Mouse (Mus musculus) neural tube, embryonic 13.5 days (tissue): ENCODE measurements around the gene RPS10-NUDT3. TPM values are rescaled to one million over a fixed set of nuclear protein-coding genes. Genes with fewer than 3 reads are reported as not detected.

Experiments
- ATAC-seq: fragments of 200-750 bp; cut with Nextera tagmentation; 2 replicates; pipeline ENCODE4 v1.8.0; 2017; ENCODE audit warnings: low read depth, mild to moderate bottlenecking, moderate TSS enrichment, moderate library complexity
- H3K27ac ChIP-seq: fragments of 300-500 bp; sonication (generic); replicated peaks from 2 replicates; pipeline ENCODE4 v1.5.1; 2015; ENCODE audit warnings: moderate library complexity, mild to moderate bottlenecking, inconsistent platforms
- H3K27me3 ChIP-seq: fragments of 300-500 bp; sonication (generic); 2 replicates; pipeline ENCODE4 v1.6.1; 2015; ENCODE audit warnings: mild to moderate bottlenecking, inconsistent platforms
- H3K36me3 ChIP-seq: fragments of 300-500 bp; sonication (generic); 2 replicates; pipeline ENCODE4 v1.6.1; 2015; ENCODE audit warnings: mild to moderate bottlenecking, inconsistent platforms
- H3K4me1 ChIP-seq: fragments of 300-500 bp; sonication (generic); replicated peaks from 2 replicates; pipeline ENCODE4 v1.6.1; 2015; ENCODE audit warnings: inconsistent platforms
- H3K4me2 ChIP-seq: fragments of 300-500 bp; sonication (generic); 2 replicates; pipeline ENCODE4 v1.6.1; 2015; ENCODE audit warnings: inconsistent platforms, mild to moderate bottlenecking, moderate library complexity
- H3K4me3 ChIP-seq: fragments of 300-500 bp; sonication (generic); 2 replicates; pipeline ENCODE4 v1.5.1; 2015; ENCODE audit warnings: mild to moderate bottlenecking, inconsistent platforms
- H3K9ac ChIP-seq: fragments of 300-500 bp; sonication (generic); 2 replicates; pipeline ENCODE4 v1.6.1; 2015; ENCODE audit warnings: moderate library complexity, mild to moderate bottlenecking, inconsistent platforms
- H3K9me3 ChIP-seq: fragments of 300-500 bp; sonication (generic); 2 replicates; pipeline ENCODE4 v1.6.1; 2016; ENCODE audit warnings: inconsistent platforms
- WGBS: fragments of 180-500 bp; shearing (Covaris S2); methylation state at CpG from one replicate; pipeline ENCODE4 v1.1.7; 2015; 5-methylcytosine and 5-hydroxymethylcytosine counted together
- polyA plus RNA-seq: library from polyadenylated mRNA; unstranded; fragments of >200 nt; fragmentation: Nextera tagmentation; extraction: Ambion mirVana; gene quantifications from 2 replicates; pipeline ENCODE4 v1.2.1, GENCODE M21; 2015

RPS10-NUDT3 gene
- polyA plus RNA-seq, 1 experiment from 2014 or later, result not detected

GRCm38 (mm10) chr17:27622611-27623359 is 12.2 kb downstream of the RPS10-NUDT3 start:
- Histone ChIP-seq H3K9me3 (no peaks in the 10 kb centered on the region), H3K27me3 (no peaks in the 10 kb centered on the region), H3K27ac (peak overlapping the region; percentile 99), H3K9ac (peak overlapping the region; percentile 99), H3K36me3 (peaks cover 11% of the 10 kb centered on the region), H3K4me2 (peak overlapping the region; percentile 86), H3K4me3 (peak overlapping the region; percentile 89), H3K4me1 (peaks cover 45% of the 10 kb centered on the region)
- WGBS, result under 1% methylated on average over 74 of the region's 80 CpGs
- ATAC-seq, result peak; percentile 58

DNA sequence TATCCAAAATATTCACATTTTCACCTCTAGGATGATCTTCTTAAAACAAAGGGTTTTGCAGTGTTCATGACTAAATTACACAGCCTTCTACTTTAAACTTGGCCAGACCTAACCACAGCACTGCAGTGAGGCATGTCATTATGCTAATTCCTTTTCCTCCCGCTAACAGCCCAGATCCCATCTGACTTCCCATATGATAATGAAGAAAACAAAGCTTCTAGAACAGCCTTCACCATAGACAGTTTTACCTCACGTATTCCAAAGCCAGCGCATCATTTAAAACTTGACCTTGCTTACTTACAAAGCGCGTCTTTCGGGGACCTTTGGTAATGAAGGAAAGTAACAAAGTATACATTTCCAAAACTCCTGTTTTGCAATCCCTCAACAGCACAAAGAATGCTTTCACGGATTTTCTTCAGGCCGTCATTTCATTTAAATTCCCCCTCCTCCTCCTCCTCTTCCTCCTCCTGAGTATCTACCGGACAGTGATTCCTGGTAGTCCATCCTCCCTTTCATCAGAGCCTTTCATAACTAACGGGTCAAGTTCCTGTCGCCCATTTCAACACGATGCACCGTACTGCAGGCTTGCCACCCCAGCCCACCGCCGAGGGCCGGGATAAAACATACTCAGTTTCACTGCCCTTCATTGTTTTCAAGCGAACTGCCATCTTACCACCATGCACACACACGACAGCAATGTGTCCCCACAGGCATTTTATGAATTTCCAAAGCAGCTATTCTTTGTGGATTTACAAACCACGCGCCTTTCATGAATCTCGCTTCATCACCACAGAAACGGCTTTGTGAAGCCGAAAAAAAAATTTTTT is 13.1 kb downstream of the RPS10-NUDT3 start:
- Histone ChIP-seq H3K36me3 (peaks cover 20% of the 10 kb centered on the region), H3K27me3 (no peaks in the 10 kb centered on the region), H3K4me3 (peak overlapping the region; percentile 89), H3K9ac (peak overlapping the region; percentile 99), H3K4me1 (peaks cover 45% of the 10 kb centered on the region), H3K4me2 (peak overlapping the region; percentile 86), H3K9me3 (no peaks in the 10 kb centered on the region), H3K27ac (peak overlapping the region; percentile 99)
- ATAC-seq, result no peak
- WGBS, result 2% methylated on average over 23 of the region's 23 CpGs

DNA sequence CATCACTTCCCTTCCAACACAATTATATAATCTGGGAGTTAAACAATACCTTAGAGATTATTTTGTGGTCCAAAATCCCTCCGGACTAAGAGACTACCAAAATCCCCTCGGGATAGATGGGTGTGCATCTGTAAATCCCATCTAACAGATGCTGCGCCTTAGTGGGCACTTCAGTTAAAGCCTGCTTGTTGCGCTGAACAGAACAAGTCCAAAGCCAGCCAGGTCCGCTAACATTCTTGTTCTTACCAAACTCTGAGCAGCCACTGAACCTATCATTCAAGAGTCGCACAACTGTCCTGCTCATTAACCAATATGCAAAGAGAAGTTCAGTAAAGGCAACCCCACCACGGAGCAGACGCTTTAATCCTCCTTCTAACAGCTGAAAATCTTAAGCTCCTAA is 13.9 kb downstream of the RPS10-NUDT3 start:
- ATAC-seq, result no peak
- peaks cover 45% of the 10 kb centered on the region for H3K4me1 ChIP-seq
- H3K36me3 ChIP-seq, result peaks cover 28% of the 10 kb centered on the region
- 39% methylated on average over 8 of the region's 8 CpGs for WGBS
- H3K4me2 ChIP-seq, result peak overlapping the region; percentile 86
- H3K4me3 ChIP-seq, result peak overlapping the region; percentile 89
- H3K27ac ChIP-seq, result peak overlapping the region; percentile 52
- peak overlapping the region; percentile 99 for H3K9ac ChIP-seq
- no peaks in the 10 kb centered on the region for H3K9me3 ChIP-seq
- H3K27me3 ChIP-seq, result no peaks in the 10 kb centered on the region

DNA sequence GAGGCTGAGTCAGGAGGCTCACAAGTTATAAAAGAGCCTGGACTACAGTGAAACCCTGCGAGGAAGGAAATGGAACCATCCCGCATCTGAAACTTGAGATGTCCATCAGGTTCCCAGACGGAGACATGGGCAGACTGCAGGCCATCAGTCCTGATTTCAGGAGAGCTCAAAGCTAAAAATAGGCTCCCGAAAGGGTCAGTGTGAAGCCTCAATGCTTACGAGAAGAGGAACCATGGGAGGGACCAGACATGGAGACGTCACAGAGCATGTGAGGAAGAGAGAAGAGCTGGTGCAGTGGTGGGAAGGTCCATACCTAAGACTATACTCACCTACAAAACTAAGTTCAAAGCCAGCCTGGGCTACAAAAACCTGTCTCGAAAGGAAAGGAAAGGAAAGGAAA is 19.6 kb downstream of the RPS10-NUDT3 start:
- no peak overlapping the region for H3K4me2 ChIP-seq
- no peak overlapping the region for H3K27ac ChIP-seq
- no peaks in the 10 kb centered on the region for H3K27me3 ChIP-seq
- H3K9me3 ChIP-seq, result no peaks in the 10 kb centered on the region
- no peak overlapping the region for H3K9ac ChIP-seq
- peaks cover 32% of the 10 kb centered on the region for H3K36me3 ChIP-seq
- ATAC-seq, result no peak
- WGBS, result 82% methylated on average over 7 of the region's 7 CpGs
- peaks cover 70% of the 10 kb centered on the region for H3K4me1 ChIP-seq
- H3K4me3 ChIP-seq, result no peak overlapping the region

DNA sequence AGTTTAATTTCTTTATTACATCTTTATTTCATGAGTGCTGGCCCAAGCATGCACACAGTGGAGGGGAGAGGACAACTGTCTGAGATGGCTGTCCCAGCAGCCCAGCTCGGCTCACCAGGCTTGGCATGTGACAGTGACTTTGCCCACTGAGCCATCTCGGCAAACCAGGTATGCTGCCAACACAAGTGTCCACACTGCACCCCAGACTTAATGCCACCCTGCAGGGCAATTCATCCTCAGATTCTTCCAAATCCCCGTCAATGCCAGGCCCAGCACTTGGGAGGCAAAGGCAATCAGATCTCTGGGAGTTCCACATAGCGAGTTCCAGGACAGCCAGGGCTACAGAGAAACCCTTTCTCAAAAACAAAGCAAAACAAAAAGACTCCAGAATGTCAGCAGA is 22.0 kb downstream of the RPS10-NUDT3 start:
- Histone ChIP-seq H3K9ac (no peak overlapping the region), H3K4me1 (peaks cover 61% of the 10 kb centered on the region)
- 77% methylated on average over 4 of the region's 4 CpGs for WGBS

GRCm38 (mm10) chr17:27611994-27612393 is 23.0 kb downstream of the RPS10-NUDT3 start:
- ATAC-seq, result no peak
- no peaks in the 10 kb centered on the region for H3K27me3 ChIP-seq
- H3K27ac ChIP-seq, result 0 out of 2 replicates have a peak overlapping the region, but pooled peaks have one; percentile 46
- H3K9me3 ChIP-seq, result no peaks in the 10 kb centered on the region
- H3K4me2 ChIP-seq, result no peak overlapping the region
- 81% methylated on average over 5 of the region's 5 CpGs for WGBS
- H3K36me3 ChIP-seq, result peaks cover 21% of the 10 kb centered on the region
- peaks cover 61% of the 10 kb centered on the region for H3K4me1 ChIP-seq
- no peak overlapping the region for H3K9ac ChIP-seq
- H3K4me3 ChIP-seq, result no peak overlapping the region

More for the DNA sequence above, 22.0 kb downstream of the RPS10-NUDT3 start:
- H3K27ac ChIP-seq, result no peak overlapping the region
- no peak overlapping the region for H3K4me3 ChIP-seq
- H3K4me2 ChIP-seq, result no peak overlapping the region
- H3K9me3 ChIP-seq, result no peaks in the 10 kb centered on the region
- no peaks in the 10 kb centered on the region for H3K27me3 ChIP-seq
- no peak for ATAC-seq
- peaks cover 27% of the 10 kb centered on the region for H3K36me3 ChIP-seq

DNA sequence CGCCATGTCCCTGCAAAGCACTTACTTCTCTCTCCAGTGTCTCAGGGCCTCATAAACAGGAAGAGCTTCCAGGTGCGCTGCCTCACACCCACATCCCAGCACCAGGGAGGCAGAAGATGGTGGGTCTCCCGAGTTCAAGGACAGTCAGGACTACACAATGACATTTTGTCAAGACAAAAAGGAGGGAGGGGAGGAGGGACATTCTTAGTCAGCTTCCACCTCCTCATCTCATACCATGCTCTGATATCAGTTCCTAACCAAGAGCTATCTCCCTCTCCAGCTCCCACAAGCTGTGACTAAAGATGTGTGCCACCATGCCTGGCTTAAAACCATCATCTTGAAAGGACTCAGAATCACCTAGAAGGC is 23.5 kb downstream of the RPS10-NUDT3 start:
- ATAC-seq, result no peak
- H3K4me2 ChIP-seq, result no peak overlapping the region
- H3K9ac ChIP-seq, result no peak overlapping the region
- H3K4me1 ChIP-seq, result peaks cover 66% of the 10 kb centered on the region
- H3K27ac ChIP-seq, result peak overlapping the region; percentile 46; the same call in 1 of the 2 replicates
- H3K27me3 ChIP-seq, result no peaks in the 10 kb centered on the region
- H3K36me3 ChIP-seq, result peaks cover 16% of the 10 kb centered on the region
- no peaks in the 10 kb centered on the region for H3K9me3 ChIP-seq
- no peak overlapping the region for H3K4me3 ChIP-seq
- WGBS, result 70% methylated on average over 3 of the region's 3 CpGs

DNA sequence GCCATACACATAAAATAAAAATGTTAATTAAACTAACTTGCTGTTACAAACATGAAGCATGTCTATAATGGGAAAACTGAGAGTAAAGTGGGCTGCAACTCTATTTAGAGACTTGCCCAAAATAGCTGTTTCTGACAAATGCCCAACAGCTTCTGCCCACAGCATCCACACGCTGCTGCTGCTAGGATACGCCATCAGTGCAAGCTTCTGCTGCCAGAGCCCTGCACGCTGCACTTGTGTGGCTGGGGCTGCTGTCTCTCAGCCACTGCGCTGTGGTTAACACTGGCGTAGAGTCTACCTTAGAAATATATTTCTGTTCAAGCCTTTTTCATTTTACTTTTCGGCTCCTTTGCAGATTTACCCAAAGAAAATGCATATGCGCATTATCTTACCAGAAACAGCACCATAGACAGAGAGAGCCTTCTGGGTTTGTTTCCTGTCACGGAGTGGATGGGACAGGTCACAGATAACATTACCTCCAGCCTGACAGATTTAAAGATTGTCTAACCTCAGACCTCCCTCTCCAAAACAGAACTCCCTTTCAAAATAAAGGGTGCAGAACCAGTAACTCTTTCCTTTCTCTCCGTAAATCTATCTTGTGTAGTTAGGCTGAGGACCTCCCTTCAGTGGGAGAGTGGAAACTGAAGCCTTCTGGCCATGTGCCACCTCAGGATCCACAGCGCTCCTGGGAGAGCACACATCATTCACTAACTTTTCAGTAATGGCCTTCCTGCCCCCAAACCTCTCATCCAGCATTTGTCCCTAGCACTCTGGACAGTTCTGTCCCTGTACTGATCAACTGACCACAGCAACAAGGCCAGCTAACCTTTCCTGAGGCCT is 24.1 kb downstream of the RPS10-NUDT3 start:
- Histone ChIP-seq H3K36me3 (peaks cover 13% of the 10 kb centered on the region; the same call in 1 of the 2 replicates), H3K9ac (no peak overlapping the region), H3K27me3 (no peaks in the 10 kb centered on the region), H3K27ac (peak overlapping the region; percentile 46; the same call in 1 of the 2 replicates), H3K9me3 (no peaks in the 10 kb centered on the region), H3K4me2 (no peak overlapping the region), H3K4me3 (no peak overlapping the region), H3K4me1 (peaks cover 70% of the 10 kb centered on the region)
- ATAC-seq, result no peak
- WGBS, result 76% methylated on average over 10 of the region's 10 CpGs

DNA sequence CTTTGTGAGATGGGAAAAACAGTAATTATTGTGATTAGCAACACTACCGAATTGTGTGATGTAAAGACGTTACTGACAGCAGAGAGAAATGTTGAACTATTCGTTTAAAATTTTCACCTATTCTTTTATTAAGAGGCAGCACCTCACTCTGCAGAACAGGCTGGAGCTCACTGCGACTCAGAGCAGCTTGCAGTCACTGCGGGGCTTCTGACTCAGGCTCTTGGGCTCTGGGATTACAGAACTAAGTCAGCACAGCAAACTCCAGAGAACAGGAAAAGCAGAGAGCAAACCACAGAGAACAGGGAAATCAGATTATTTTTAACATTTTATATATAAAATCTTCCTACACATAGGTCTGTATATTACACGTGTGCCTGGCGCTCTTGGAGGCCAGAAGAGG is 25.4 kb downstream of the RPS10-NUDT3 start:
- no peak overlapping the region for H3K4me3 ChIP-seq
- H3K27ac ChIP-seq, result no peak overlapping the region
- H3K36me3 ChIP-seq, result peaks cover 12% of the 10 kb centered on the region; the same call in 1 of the 2 replicates
- ATAC-seq, result no peak
- peaks cover 74% of the 10 kb centered on the region for H3K4me1 ChIP-seq
- H3K9ac ChIP-seq, result no peak overlapping the region
- no peaks in the 10 kb centered on the region for H3K27me3 ChIP-seq
- H3K4me2 ChIP-seq, result no peak overlapping the region
- no peaks in the 10 kb centered on the region for H3K9me3 ChIP-seq
- WGBS, result 89% methylated on average over 7 of the region's 7 CpGs

- H3K36me3 ChIP-seq, result 0 out of 2 replicates have a peak, but pooled peaks cover 8% of the 10 kb centered on the region
- H3K4me1 ChIP-seq, result peaks cover 73% of the 10 kb centered on the region
- ATAC-seq, result no peak
- no peaks in the 10 kb centered on the region for H3K9me3 ChIP-seq
- no peak overlapping the region for H3K4me2 ChIP-seq
- no peak overlapping the region for H3K4me3 ChIP-seq
- WGBS, result 66% methylated on average over 21 of the region's 21 CpGs
- no peak overlapping the region for H3K9ac ChIP-seq
- H3K27ac ChIP-seq, result 0 out of 2 replicates have a peak overlapping the region, but pooled peaks have one; percentile 13
- H3K27me3 ChIP-seq, result no peaks in the 10 kb centered on the region
Measured at GRCm38 (mm10) chr17:27603522-27604234, 31.3 kb downstream of the RPS10-NUDT3 start.

DNA sequence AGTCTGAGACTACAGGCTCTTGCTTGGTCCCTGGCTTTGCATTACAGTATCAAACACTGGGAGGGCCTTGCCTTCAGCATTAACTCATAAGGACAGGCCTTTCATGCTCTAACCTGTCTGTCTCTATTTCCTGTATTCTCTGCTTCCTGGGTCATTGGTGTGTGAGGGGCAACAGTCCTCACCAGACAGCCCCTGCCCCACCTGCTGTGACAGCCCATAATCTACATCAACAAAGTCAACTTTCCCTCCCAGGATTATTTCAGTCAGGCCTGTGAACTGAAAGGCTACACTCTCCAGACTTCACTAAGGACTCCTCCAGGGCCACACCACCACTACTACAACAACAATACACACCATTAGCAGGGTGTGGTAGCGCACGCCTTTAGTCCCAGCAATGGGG is 32.0 kb downstream of the RPS10-NUDT3 start:
- H3K4me1 ChIP-seq, result peaks cover 74% of the 10 kb centered on the region
- H3K9ac ChIP-seq, result no peak overlapping the region
- no peak overlapping the region for H3K27ac ChIP-seq

More for the DNA sequence above, 32.0 kb downstream of the RPS10-NUDT3 start:
- ATAC-seq, result no peak
- H3K4me2 ChIP-seq, result no peak overlapping the region
- no peaks in the 10 kb centered on the region for H3K27me3 ChIP-seq
- WGBS, result 87% methylated on average over 2 of the region's 2 CpGs
- no peaks in the 10 kb centered on the region for H3K9me3 ChIP-seq
- no peak overlapping the region for H3K4me3 ChIP-seq
- H3K36me3 ChIP-seq, result 0 out of 2 replicates have a peak, but pooled peaks cover 4% of the 10 kb centered on the region
